Mouse (Mus musculus) CH12.LX (cell line): ENCODE results near the gene Slc25a10.

ENCODE experiments used
- CTCF ChIP-seq, 2 experiments: IDR thresholded peaks in 1 of 2; conservative IDR thresholded peaks in 1 of 2; 2 replicates each; pipeline ENCODE4 v1.5.1; 2011 to 2012; ENCODE audit warnings: low read depth in 2 of 2, low read length in 2 of 2, improper control_type of control experiment in 1 of 2, inconsistent platforms in 1 of 2, mild to moderate bottlenecking in 1 of 2, moderate library complexity in 1 of 2
- EP300 ChIP-seq: IDR thresholded peaks from 2 replicates; pipeline ENCODE4 v1.6.1; 2011; ENCODE audit warnings: low read length, improper control_type of control experiment
- KAT2A ChIP-seq: IDR thresholded peaks from 2 replicates; pipeline ENCODE4 v1.6.1; 2012; ENCODE audit warnings: low read length, improper control_type of control experiment, inconsistent platforms; ENCODE audit not compliant: insufficient replicate concordance
- MYC ChIP-seq: IDR thresholded peaks from 2 replicates; pipeline ENCODE4 v1.6.1; 2011; ENCODE audit warnings: low read depth, mild to moderate bottlenecking, improper control_type of control experiment, low read length
- POLR2A ChIP-seq: IDR thresholded peaks from 2 replicates; pipeline ENCODE4 v1.6.1; 2011; ENCODE audit warnings: low read depth, mild to moderate bottlenecking, improper control_type of control experiment, low read length
- RAD21 ChIP-seq: IDR thresholded peaks from 2 replicates; pipeline ENCODE4 v1.6.1; 2011; ENCODE audit warnings: low read depth, mild to moderate bottlenecking, low read length, improper control_type of control experiment, moderate library complexity
- USF1 ChIP-seq: IDR thresholded peaks from 2 replicates; pipeline ENCODE4 v1.6.1; 2014; ENCODE audit warnings: low read depth, mild to moderate bottlenecking, inconsistent platforms, low read length, improper control_type of control experiment

DNA sequence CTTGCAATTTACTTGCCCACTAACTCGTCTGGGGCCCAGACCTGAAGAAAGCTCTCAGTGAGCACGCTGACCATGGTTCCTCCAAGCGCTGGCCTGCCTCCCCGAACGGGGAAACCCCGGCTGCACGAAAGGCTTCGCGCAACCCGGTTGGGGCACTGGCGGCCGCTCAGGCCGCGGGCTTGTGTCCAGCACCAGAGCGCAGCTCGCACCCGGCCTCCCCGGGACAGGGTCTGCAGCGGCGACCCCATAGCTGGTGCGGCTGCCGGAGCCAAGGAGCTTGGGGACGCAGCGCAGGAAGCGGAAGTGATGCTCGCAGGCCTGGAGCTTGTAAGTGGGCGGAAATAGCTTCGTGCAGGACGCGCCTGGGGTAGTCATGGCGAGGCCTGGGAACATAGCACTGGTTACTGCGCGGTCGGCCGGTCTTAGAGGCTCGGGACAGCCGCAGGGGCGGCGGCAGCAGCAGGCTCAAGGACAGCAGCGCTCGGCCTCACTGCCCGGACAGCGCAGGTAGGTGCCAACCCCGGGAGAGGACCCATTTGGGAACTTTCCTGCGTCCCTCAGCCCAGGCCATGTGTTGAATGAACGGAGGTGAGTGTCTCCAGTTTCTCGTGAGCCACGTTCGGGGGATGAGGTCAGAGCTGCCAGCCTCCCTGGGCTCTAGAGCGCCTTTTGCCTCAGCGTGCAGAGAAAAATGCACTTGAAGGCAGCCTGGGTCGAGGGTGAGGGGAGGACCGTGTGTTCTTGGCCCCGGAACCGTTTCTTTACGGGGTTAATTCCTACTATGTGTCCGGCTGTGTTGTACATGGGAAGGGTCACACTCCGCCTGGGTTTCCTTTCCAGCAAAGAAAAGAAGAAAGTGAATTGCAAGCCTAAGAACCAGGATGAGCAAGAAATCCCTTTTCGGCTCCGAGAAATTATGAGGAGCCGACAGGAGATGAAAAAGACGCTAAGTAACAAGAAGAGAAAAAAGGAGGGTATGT, 33.6 kb upstream of the Slc25a10 start, which contains the start of the genes Oxld1 and Ccdc137:
- TF ChIP-seq EP300 (no peak), POLR2A (peak; percentile 94), CTCF (conservative IDR thresholded peaks at IDR 0.05 in 1 of 2, IDR thresholded peaks at IDR 0.05 in 1 of 2; ENCODE audit: low read depth in 2 of 2, low read length in 2 of 2) (no peak), MYC (peak; percentile 87; the same call in 1 of the 2 replicates), RAD21 (no peak), USF1 (no peak), KAT2A (peak; percentile 76; the same call in 1 of the 2 replicates)
